ENCODE assay signal across 8 mouse cellular contexts in genomic region chr7:98307921-98308606, GRCm38 (mm10). TPM values are rescaled to one million over a fixed set of nuclear protein-coding genes. Genes with fewer than 3 reads are reported as not detected.
DNase-seq lines count a peak whose midpoint lies in the region; ATAC-seq and TF ChIP-seq lines count a peak whose summit lies in the region.

No protein-coding gene starts in this region.

- H3K4me2 ChIP-seq in CH12.LX (ENCODE audit: insufficient read depth, low read depth, poor library complexity, severe bottlenecking) = peak overlapping the region; percentile 92
- peak overlapping the region; percentile 94 for H3K4me2 ChIP-seq in forebrain, embryonic 13.5 days
- H3K4me2 ChIP-seq in liver, embryonic 14.5 days (ENCODE audit: low read depth) = peak overlapping the region; percentile 91

- TF ChIP-seq POLR2A in heart, adult 2 months (IDR thresholded peaks at IDR 0.05; ENCODE audit: insufficient read depth, low read depth, low read length) = no peak
- no peak for TF ChIP-seq POLR2A in CH12.LX (IDR thresholded peaks at IDR 0.05; ENCODE audit: low read depth, low read length)

- TF ChIP-seq RAD21 in CH12.LX (IDR thresholded peaks at IDR 0.05; ENCODE audit: low read depth, low read length) = no peak

- no peak for TF ChIP-seq CTCF in heart, adult 2 months (IDR thresholded peaks at IDR 0.05)
- TF ChIP-seq CTCF in CH12.LX (conservative IDR thresholded peaks at IDR 0.05 in 1 of 2, IDR thresholded peaks at IDR 0.05 in 1 of 2; ENCODE audit: low read depth in 2 of 2, low read length in 2 of 2) = no peak
- TF ChIP-seq CTCF in liver, embryonic 14.5 days (IDR thresholded peaks at IDR 0.05; ENCODE audit: low read depth) = no peak

- H3K9ac ChIP-seq in heart, adult 2 months (ENCODE audit: low read depth, low read length) = peak overlapping the region; percentile 90
- peak overlapping the region; percentile 65 for H3K9ac ChIP-seq in CH12.LX (ENCODE audit: insufficient read depth, low read depth)
- H3K9ac ChIP-seq in forebrain, embryonic 13.5 days = peak overlapping the region; percentile 87; the same call in 1 of the 2 replicates
- H3K9ac ChIP-seq in liver, embryonic 14.5 days (replicated peaks) = peak overlapping the region; percentile 91

- H3K9me3 ChIP-seq in CH12.LX (replicated peaks; ENCODE audit: low read length) = no peaks in the 10 kb centered on the region
- H3K9me3 ChIP-seq in forebrain, embryonic 13.5 days (replicated peaks) = no peaks in the 10 kb centered on the region
- H3K9me3 ChIP-seq in liver, embryonic 14.5 days (ENCODE audit: control insufficient read depth, low read length) = no peaks in the 10 kb centered on the region

- intact Hi-C loops in heart, adult 2 months (cut with DNase I) = loop anchor here (5.0 kb wide), 1 partner anchor 34 kb away; no protein-coding TSS in a partner anchor

- no peak for ATAC-seq in forebrain, embryonic 13.5 days
- ATAC-seq in liver, embryonic 14.5 days (ENCODE audit: insufficient read depth) = no peak

- WGBS in heart, adult 2 months = 55% methylated on average over 9 of the region's 9 CpGs
- 25% methylated on average over 9 of the region's 9 CpGs for WGBS in forebrain, embryonic 13.5 days
- WGBS in liver, embryonic 14.5 days (ENCODE audit: insufficient replicate concordance) = 40% methylated on average over 9 of the region's 9 CpGs

- H3K27me3 ChIP-seq in heart, adult 2 months (ENCODE audit: control insufficient read depth, insufficient read depth, low read length) = no peaks in the 10 kb centered on the region
- peaks cover 6% of the 10 kb centered on the region for H3K27me3 ChIP-seq in CH12.LX (replicated peaks)
- H3K27me3 ChIP-seq in forebrain, embryonic 13.5 days = 0 out of 2 replicates have a peak, but pooled peaks cover 5% of the 10 kb centered on the region
- H3K27me3 ChIP-seq in liver, embryonic 14.5 days (ENCODE audit: control insufficient read depth, insufficient read depth, low read length) = no peaks in the 10 kb centered on the region; the same call in 1 of the 2 replicates

- 0 out of 2 replicates have a peak, but pooled peaks cover 1% of the 10 kb centered on the region for H3K79me2 ChIP-seq in heart, adult 2 months (replicated peaks; ENCODE audit: control insufficient read depth, insufficient read depth, low read length)
- H3K79me2 ChIP-seq in CH12.LX (replicated peaks; ENCODE audit: control insufficient read depth, extremely low read depth, insufficient read depth, poor library complexity, severe bottlenecking) = no peaks in the 10 kb centered on the region; the same call in 1 of the 2 replicates

- no peak for TF ChIP-seq EP300 in heart, adult 2 months (IDR thresholded peaks at IDR 0.05; ENCODE audit: insufficient read depth, low read depth, low read length)
- no peak for TF ChIP-seq EP300 in CH12.LX (IDR thresholded peaks at IDR 0.05; ENCODE audit: low read length)
- TF ChIP-seq EP300 in liver, embryonic 14.5 days (IDR thresholded peaks at IDR 0.05; ENCODE audit: low read depth) = no peak

- no peaks in the 10 kb centered on the region; the same call in 1 of the 2 replicates for H3K36me3 ChIP-seq in heart, adult 2 months (ENCODE audit: control insufficient read depth, insufficient read depth, low read length)
- no peaks in the 10 kb centered on the region for H3K36me3 ChIP-seq in CH12.LX (replicated peaks in 1 of 2; ENCODE audit: control insufficient read depth in 1 of 2, insufficient read depth in 1 of 2, low read length in 1 of 2)
- H3K36me3 ChIP-seq in forebrain, embryonic 13.5 days (ENCODE audit: poor library complexity, severe bottlenecking) = no peaks in the 10 kb centered on the region
- no peaks in the 10 kb centered on the region for H3K36me3 ChIP-seq in liver, embryonic 14.5 days (replicated peaks; ENCODE audit: control insufficient read depth, insufficient read depth, low read depth)

- H3K4me3 ChIP-seq in heart, adult 2 months = peak overlapping the region; percentile 81
- H3K4me3 ChIP-seq in CH12.LX (replicated peaks in 1 of 3; ENCODE audit: low read depth in 2 of 3, low read length in 2 of 3, poor library complexity in 1 of 3) = peak overlapping the region; percentile 69 to 83 (median 79)
- peak overlapping the region; percentile 78 for H3K4me3 ChIP-seq in forebrain, embryonic 13.5 days
- H3K4me3 ChIP-seq in liver, embryonic 14.5 days (ENCODE audit: insufficient read depth in 1 of 2, low read depth in 2 of 2, low read length in 2 of 2) = peak overlapping the region; percentile 81 to 85

- no peak for DNase-seq in heart, adult 2 months
- no peak for DNase-seq in heart, postnatal 4 days
- no peak for DNase-seq in CH12.LX (ENCODE audit: extremely low read depth)
- DNase-seq in liver, embryonic 14.5 days (ENCODE audit: low read depth in 3 of 3, low spot score in 3 of 3) = no peak
- DNase-seq in cerebellum, postnatal 14 days = no peak
- no peak for DNase-seq in ovary, postnatal 36 days (ENCODE audit: low spot score)
- no peak for DNase-seq in layer of hippocampus, adult 9-10 months (ENCODE audit: low spot score)

- dilution Hi-C loops in CH12.LX (cut with MboI; ENCODE audit: extremely low pct_ligation_motif_present, extremely low pct_unique_long_range_greater_than_20kb, low sequenced_read_pairs) = no loop called here

- H3K4me1 ChIP-seq in heart, adult 2 months (ENCODE audit: control insufficient read depth, insufficient read depth, low read length) = no peaks in the 10 kb centered on the region; the same call in 1 of the 2 replicates
- H3K4me1 ChIP-seq in CH12.LX (ENCODE audit: control insufficient read depth in 1 of 2, insufficient read depth in 2 of 2) = peaks cover 0 to 16% of the 10 kb centered on the region in 2 experiments; a peak in 2 of 4 replicates
- peaks cover 15% of the 10 kb centered on the region for H3K4me1 ChIP-seq in forebrain, embryonic 13.5 days
- H3K4me1 ChIP-seq in liver, embryonic 14.5 days (replicated peaks; ENCODE audit: control insufficient read depth in 2 of 2, insufficient read depth in 2 of 2, low read length in 1 of 2) = peaks cover 7 to 9% of the 10 kb centered on the region in 2 experiments

- in situ Hi-C loops in CH12.LX (cut with MboI; ENCODE audit: low pct_ligation_motif_present, low pct_unique_long_range_greater_than_20kb, low sequenced_read_pairs) = no loop called here

- peak overlapping the region; percentile 82; the same call in 1 of the 2 replicates for H3K27ac ChIP-seq in heart, adult 2 months
- H3K27ac ChIP-seq in CH12.LX (ENCODE audit: insufficient read depth, low read depth) = no peak overlapping the region
- no peak overlapping the region for H3K27ac ChIP-seq in forebrain, embryonic 13.5 days
- H3K27ac ChIP-seq in liver, embryonic 14.5 days = peak overlapping the region; percentile 23; the same call in 1 of the 2 replicates

TF ChIP-seq in CH12.LX, 34 proteins besides CTCF, POLR2A, EP300 and RAD21:
- TF ChIP-seq SIN3A (IDR thresholded peaks at IDR 0.05; ENCODE audit: low read length) = no peak
- no peak for TF ChIP-seq ELF1 (IDR thresholded peaks at IDR 0.05; ENCODE audit: low read depth, low read length)
- no peak for TF ChIP-seq PAX5 (IDR thresholded peaks at IDR 0.05; ENCODE audit: low read length)
- TF ChIP-seq BHLHE40 (IDR thresholded peaks at IDR 0.05; ENCODE audit: low read depth, low read length) = no peak
- TF ChIP-seq SMC3 (IDR thresholded peaks at IDR 0.05; ENCODE audit: low read depth, low read length) = no peak
- TF ChIP-seq NELFE (IDR thresholded peaks at IDR 0.05; ENCODE audit: low read depth, low read length) = no peak
- TF ChIP-seq ZKSCAN1 (IDR thresholded peaks at IDR 0.05; ENCODE audit: borderline replicate concordance, low read depth, low read length) = no peak
- no peak for TF ChIP-seq ETS1 (conservative IDR thresholded peaks at IDR 0.05; ENCODE audit: low read depth, low read length)
- TF ChIP-seq RCOR1 (conservative IDR thresholded peaks at IDR 0.05; ENCODE audit: low read depth, low read length) = no peak
- no peak for TF ChIP-seq MXI1 (IDR thresholded peaks at IDR 0.05; ENCODE audit: low read depth, low read length)
- no peak for TF ChIP-seq JUN (IDR thresholded peaks at IDR 0.05; ENCODE audit: insufficient read depth, low read depth, low read length)
- TF ChIP-seq NRF1 (IDR thresholded peaks at IDR 0.05; ENCODE audit: low read depth, low read length) = no peak
- no peak for TF ChIP-seq KAT2A (IDR thresholded peaks at IDR 0.05; ENCODE audit: insufficient replicate concordance, low read length)
- no peak for TF ChIP-seq MAX (IDR thresholded peaks at IDR 0.05; ENCODE audit: low read length)
- no peak for TF ChIP-seq MAFK (IDR thresholded peaks at IDR 0.05; ENCODE audit: insufficient replicate concordance, low read length)
- TF ChIP-seq HCFC1 (IDR thresholded peaks at IDR 0.05; ENCODE audit: low read depth, low read length) = no peak
- no peak for TF ChIP-seq USF2 (conservative IDR thresholded peaks at IDR 0.05; ENCODE audit: low read depth, low read length)

RNA-seq across cellular contexts. Expression of gene Acer3, which starts 12.9 kb away (rescaled TPM):
- 10 to 100 TPM; 11.0 to 13.2 TPM for total RNA-seq in heart, adult 2 months (2021)
- polyA plus RNA-seq in heart, adult 2 months (2012; rRNA removed) = 5.5 and 8.7 TPM in 2 replicates
- 10 to 100 TPM; 18.0 to 22.0 TPM for total RNA-seq in heart, postnatal 4 days (2021)
- 14.4 TPM in 2 replicates for total RNA-seq in CH12.LX (2012; rRNA removed)
- 16.6 and 16.8 TPM in 2 replicates for total RNA-seq in CH12.LX (2014; rRNA removed)
- 10.7 and 11.5 TPM in 2 replicates for polyA plus RNA-seq in CH12.LX (2012; ENCODE audit: insufficient read length, low read depth)
- polyA plus RNA-seq in forebrain, embryonic 13.5 days (2015; fragmentation: Nextera tagmentation; extraction: Ambion mirVana) = 9.3 and 12.8 TPM in 2 replicates
- 7.5 and 13.8 TPM in 2 replicates for polyA plus RNA-seq in liver, embryonic 14.5 days (2012; rRNA removed)
- 24.0 and 26.5 TPM in 2 replicates for polyA plus RNA-seq in liver, embryonic 14.5 days (2014; fragmentation: Nextera tagmentation; extraction: Ambion mirVana)

RNA-seq across cellular contexts. Expression of gene Tsku, which starts 53.1 kb away (rescaled TPM):
- 1 to 10 TPM; 2.2 to 2.5 TPM for total RNA-seq in heart, adult 2 months (2021)
- 4.9 and 5.9 TPM in 2 replicates for polyA plus RNA-seq in heart, adult 2 months (2012; rRNA removed)
- 1 to 10 TPM; 8.7 to 9.2 TPM for total RNA-seq in heart, postnatal 4 days (2021)
- total RNA-seq in CH12.LX (2012; rRNA removed) (2.1 and 3.9 TPM in 2 replicates), CH12.LX (2014; rRNA removed) (1.1 and 1.4 TPM in 2 replicates)
- polyA plus RNA-seq in CH12.LX (2012; ENCODE audit: insufficient read length, low read depth) = 3.0 and 3.9 TPM in 2 replicates
- 6.4 and 7.6 TPM in 2 replicates for polyA plus RNA-seq in forebrain, embryonic 13.5 days (2015; fragmentation: Nextera tagmentation; extraction: Ambion mirVana)
- polyA plus RNA-seq in liver, embryonic 14.5 days (2012; rRNA removed) = 1.9 and 2.1 TPM in 2 replicates
- 1.7 and 1.9 TPM in 2 replicates for polyA plus RNA-seq in liver, embryonic 14.5 days (2014; fragmentation: Nextera tagmentation; extraction: Ambion mirVana)

Comparison
In these comparisons a context has a peak if more than half of its experiments do, and no peak if none do; other contexts are left out.
1. H3K27ac ChIP-seq: peak in heart, adult 2 months (single experiment) and liver, embryonic 14.5 days (single experiment); none in CH12.LX (single experiment) and forebrain, embryonic 13.5 days (single experiment).
2. Peak in every context shown above with its lines, with median percentiles within 50 percentile points of each other: H3K4me3 ChIP-seq, H3K9ac ChIP-seq and H3K4me2 ChIP-seq.